Mouse (Mus musculus) brain, embryonic 14.5 days (tissue): ENCODE data around the gene Slc35a2. TPM values are rescaled to one million over a fixed set of nuclear protein-coding genes. Genes with fewer than 3 reads are reported as not detected.
A peak's percentile ranks its signal among the peaks of the same experiment; 100 is the strongest.

Experiments used
- DNase-seq: peaks from one replicate; pipeline ENCODE4 v3.0.0-alpha.2; 2011; ENCODE audit warnings: low read depth
- CTCF ChIP-seq: fragments of 200-500 bp; IDR thresholded peaks from 2 replicates; pipeline ENCODE4 v1.5.1; 2012; ENCODE audit warnings: inconsistent platforms, mild to moderate bottlenecking, moderate library complexity, borderline replicate concordance; ENCODE audit not compliant: insufficient read depth, insufficient read length; ENCODE audit errors: extremely low read depth
- POLR2A ChIP-seq: fragments of 200-500 bp; IDR thresholded peaks from 2 replicates; pipeline ENCODE4 v1.6.1; 2012; ENCODE audit warnings: mild to moderate bottlenecking, inconsistent platforms, borderline replicate concordance; ENCODE audit not compliant: poor library complexity, insufficient read depth, insufficient read length, severe bottlenecking; ENCODE audit errors: extremely low read depth
- polyA plus RNA-seq: library from polyadenylated mRNA; depleted of rRNA; stranded (reverse); fragments of >200 nt; gene quantifications from 2 replicates; pipeline ENCODE4 v1.2.3, GENCODE M21; 2012; rRNA removed

The Slc35a2 gene
- polyA plus RNA-seq, 1 experiment: 41.0 TPM

GRCm38 (mm10) chrX:7919601-7920383 is 36.0 kb downstream of the Slc35a2 start, which contains the start of gene Pcsk1n:
TSS of gene Pcsk1n (plus strand) at chrX:7919822.
- TF ChIP-seq CTCF (no peak), POLR2A (peak; percentile 71; the same call in 1 of the 2 replicates)
- peak; percentile 91 for DNase-seq

GRCm38 (mm10) chrX:7922032-7922431 is 38.2 kb downstream of the Slc35a2 start:
- TF ChIP-seq POLR2A: no peak
- TF ChIP-seq CTCF: no peak
- DNase-seq: peak; percentile 39

- DNase-seq: no peak
- TF ChIP-seq POLR2A (no peak), CTCF (no peak)
Measured at GRCm38 (mm10) chrX:7926266-7926665, 42.4 kb downstream of the Slc35a2 start.

- TF ChIP-seq POLR2A (no peak), CTCF (no peak)
- DNase-seq: no peak
Measured at GRCm38 (mm10) chrX:7927116-7927515, 43.3 kb downstream of the Slc35a2 start.

- DNase-seq: no peak
Measured at GRCm38 (mm10) chrX:7928270-7928790, 44.5 kb downstream of the Slc35a2 start, which contains the start of gene Eras. TSS of gene Eras (minus strand) at chrX:7928607.

GRCm38 (mm10) chrX:7936874-7937273 is 53.0 kb downstream of the Slc35a2 start:
- peak; percentile 23; the same call in 1 of the 2 replicates for TF ChIP-seq CTCF
- TF ChIP-seq POLR2A: no peak
- DNase-seq: no peak

More at GRCm38 (mm10) chrX:7928270-7928790, 44.5 kb downstream of the Slc35a2 start, which contains the start of gene Eras:
- no peak for TF ChIP-seq CTCF
- TF ChIP-seq POLR2A: no peak

- DNase-seq: no peak
- TF ChIP-seq POLR2A (no peak), CTCF (no peak)
Measured at GRCm38 (mm10) chrX:7937667-7938066, 53.8 kb downstream of the Slc35a2 start.

Other genes starting within 250 kb of the Slc35a2 start
- 160 and 180 TPM in 2 replicates for gene Syp, start 245.6 kb upstream of the Slc35a2 start, polyA plus RNA-seq
- gene Prickle3, start 226.8 kb upstream of the Slc35a2 start, polyA plus RNA-seq: 3.3 and 3.4 TPM in 2 replicates
- 42.9 and 51.1 TPM in 2 replicates for gene Plp2, start 212.6 kb upstream of the Slc35a2 start, polyA plus RNA-seq
- gene Magix, start 202.8 kb upstream of the Slc35a2 start, polyA plus RNA-seq: 0.14 and 0.21 TPM in 2 replicates
- 24.5 and 28.2 TPM in 2 replicates for gene Gpkow, start 186.9 kb upstream of the Slc35a2 start, polyA plus RNA-seq
- gene Wdr45, start 169.7 kb upstream of the Slc35a2 start, polyA plus RNA-seq: 42.1 and 47.1 TPM in 2 replicates
- gene Gm45208, start 161.8 kb upstream of the Slc35a2 start, polyA plus RNA-seq: 0.33 and 0.63 TPM in 2 replicates
- gene Praf2, start 155.6 kb upstream of the Slc35a2 start, polyA plus RNA-seq: 95.6 and 106 TPM in 2 replicates
- gene Ccdc120, start 133.1 kb upstream of the Slc35a2 start, polyA plus RNA-seq: 86.8 and 89.7 TPM in 2 replicates
- gene Tfe3, start 121.5 kb upstream of the Slc35a2 start, polyA plus RNA-seq: 14.1 and 22.6 TPM in 2 replicates
- gene Gripap1, start 94.3 kb upstream of the Slc35a2 start, polyA plus RNA-seq: 85.4 and 86.1 TPM in 2 replicates
- 5.7 and 6.2 TPM in 2 replicates for gene Kcnd1, start 61.7 kb upstream of the Slc35a2 start, polyA plus RNA-seq
- gene Otud5, start 42.7 kb upstream of the Slc35a2 start, polyA plus RNA-seq: 42.4 and 56.4 TPM in 2 replicates
- 19.8 and 23.3 TPM in 2 replicates for gene Pim2, start 5.8 kb upstream of the Slc35a2 start, polyA plus RNA-seq
- gene Pqbp1, start 15.2 kb downstream of the Slc35a2 start, polyA plus RNA-seq: 191 and 193 TPM in 2 replicates
- 55.5 and 65.5 TPM in 2 replicates for gene Timm17b, start 15.3 kb downstream of the Slc35a2 start, polyA plus RNA-seq
- not detected in 2 replicates for gene Gm10491, start 23.8 kb downstream of the Slc35a2 start, polyA plus RNA-seq
- gene Gm10490, start 25.5 kb downstream of the Slc35a2 start, polyA plus RNA-seq: not detected in 2 replicates
- 88.1 and 140 TPM in 2 replicates for gene Pcsk1n, start 35.8 kb downstream of the Slc35a2 start, polyA plus RNA-seq
- 0.06 TPM in 1 of 2 replicates, not detected in the other for gene Eras, start 44.6 kb downstream of the Slc35a2 start, polyA plus RNA-seq
- gene Hdac6, start 63.9 kb downstream of the Slc35a2 start, polyA plus RNA-seq: 114 and 119 TPM in 2 replicates
- 0.29 and 0.44 TPM in 2 replicates for gene Gata1, start 94.0 kb downstream of the Slc35a2 start, polyA plus RNA-seq
- 0.33 and 0.43 TPM in 2 replicates for gene Glod5, start 134.5 kb downstream of the Slc35a2 start, polyA plus RNA-seq
- gene Suv39h1, start 190.7 kb downstream of the Slc35a2 start, polyA plus RNA-seq: 46.5 and 56.7 TPM in 2 replicates
- 0.52 and 1.00 TPM in 2 replicates for gene Was, start 206.5 kb downstream of the Slc35a2 start, polyA plus RNA-seq
- 235 and 257 TPM in 2 replicates for gene Wdr13, start 248.9 kb downstream of the Slc35a2 start, polyA plus RNA-seq